Mouse (Mus musculus) cortical plate, adult 2 months (tissue): ENCODE measurements around the gene Stim2.

ENCODE experiments used
- CTCF ChIP-seq: fragments of 200-500 bp; IDR thresholded peaks from 2 replicates; pipeline ENCODE4 v1.5.1; 2011; ENCODE audit warnings: mild to moderate bottlenecking, control low read depth, low read length; ENCODE audit not compliant: insufficient read depth; ENCODE audit errors: extremely low read depth
- POLR2A ChIP-seq: fragments of 200-500 bp; IDR thresholded peaks from 2 replicates; pipeline ENCODE4 v1.6.1; 2011; ENCODE audit warnings: mild to moderate bottlenecking, low read length, control low read depth; ENCODE audit not compliant: insufficient read depth; ENCODE audit errors: extremely low read depth

DNA sequence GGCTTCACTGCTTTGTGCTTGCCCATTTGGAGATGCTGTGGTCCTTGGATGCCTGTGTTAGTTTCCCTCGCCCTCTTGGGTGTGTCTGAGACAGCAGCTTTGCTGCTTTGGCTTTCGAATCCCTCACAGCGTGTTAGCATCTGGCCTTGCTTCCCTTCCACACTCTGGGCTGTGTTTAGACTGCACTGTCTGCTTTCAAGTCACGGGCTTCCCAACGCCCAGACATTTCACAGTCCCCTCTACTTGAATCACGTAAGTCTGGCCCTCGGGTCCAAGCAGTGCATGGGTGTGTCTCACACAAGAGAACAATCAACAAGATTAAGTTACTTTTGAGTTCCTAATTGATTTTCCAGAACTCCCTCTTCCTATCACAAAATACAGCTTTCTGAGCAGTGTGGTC is 48.1 kb upstream of the Stim2 start:
- no peak for TF ChIP-seq POLR2A
- TF ChIP-seq CTCF: no peak
